Mouse (Mus musculus): ENCODE measurements around the gene Wasf1.

DNA sequence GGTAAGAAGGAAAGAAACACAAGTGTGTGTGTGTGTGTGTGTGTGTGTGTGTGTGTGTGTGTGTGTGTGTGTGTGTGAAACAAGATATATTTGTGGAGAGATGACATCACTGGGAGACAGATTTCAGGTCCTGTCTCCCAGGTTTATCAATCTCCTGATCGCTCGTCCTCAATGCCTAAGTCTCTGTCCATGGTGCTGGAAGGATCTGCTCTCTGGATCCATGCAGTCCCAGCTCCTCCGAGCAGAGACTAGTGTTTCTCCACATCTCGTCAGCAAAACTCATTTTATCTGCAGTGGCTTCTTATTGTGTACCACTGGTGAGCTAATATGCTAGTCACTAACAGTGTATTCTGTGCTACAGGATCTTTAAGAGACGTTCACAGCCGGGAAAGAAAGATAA, 78.1 kb downstream of the Wasf1 start:
- TF ChIP-seq CTCF (IDR thresholded peaks at IDR 0.05), result no peak
- TF ChIP-seq EP300 (IDR thresholded peaks at IDR 0.05), result no peak
